Mouse (Mus musculus) hindbrain, embryonic 11.5 days (tissue): ENCODE results near the gene Itga8. TPM values are rescaled to one million over a fixed set of nuclear protein-coding genes. Genes with fewer than 3 reads are reported as not detected.

Experiments used
- ATAC-seq: fragments of 200-750 bp; cut with Nextera tagmentation; 2 replicates; pipeline ENCODE4 v1.8.0; 2017; ENCODE audit warnings: mild to moderate bottlenecking, moderate TSS enrichment, moderate library complexity; ENCODE audit not compliant: low FRiP score
- DNase-seq: peaks from one replicate; pipeline ENCODE4 v3.0.0-alpha.2; 2015; ENCODE audit warnings: low spot score
- H3K27ac ChIP-seq: fragments of 300-500 bp; sonication (generic); 2 replicates; pipeline ENCODE4 v1.5.1; 2014; ENCODE audit warnings: mild to moderate bottlenecking, low read depth, low read length
- H3K27me3 ChIP-seq: fragments of 300-500 bp; sonication (generic); 2 replicates; pipeline ENCODE4 v1.6.1; 2014; ENCODE audit warnings: mild to moderate bottlenecking, low read length, moderate library complexity, mixed read lengths; ENCODE audit not compliant: control insufficient read depth, insufficient read depth
- H3K36me3 ChIP-seq: fragments of 300-500 bp; sonication (generic); 2 replicates; pipeline ENCODE4 v1.6.1; 2014; ENCODE audit warnings: mild to moderate bottlenecking, low read length, moderate library complexity, mixed read lengths; ENCODE audit not compliant: control insufficient read depth, insufficient read depth
- H3K4me1 ChIP-seq: fragments of 300-500 bp; sonication (generic); replicated peaks from 2 replicates; pipeline ENCODE4 v1.6.1; 2014; ENCODE audit warnings: low read length, mixed read lengths; ENCODE audit not compliant: control insufficient read depth, insufficient read depth
- H3K4me2 ChIP-seq: fragments of 300-500 bp; sonication (generic); replicated peaks from 2 replicates; pipeline ENCODE4 v1.6.1; 2014; ENCODE audit warnings: mild to moderate bottlenecking, low read depth, low read length
- H3K4me3 ChIP-seq: fragments of 300-500 bp; sonication (generic); 2 replicates; pipeline ENCODE4 v1.5.1; 2014; ENCODE audit warnings: low read depth, low read length
- H3K9ac ChIP-seq: fragments of 300-500 bp; sonication (generic); 2 replicates; pipeline ENCODE4 v1.6.1; 2014; ENCODE audit warnings: low read depth, low read length
- H3K9me3 ChIP-seq: fragments of 300-500 bp; sonication (generic); 2 replicates; pipeline ENCODE4 v1.6.1; 2016; ENCODE audit warnings: low read length; ENCODE audit not compliant: control insufficient read depth
- WGBS: fragments of 180-500 bp; shearing (Covaris S2); extraction: QIAGEN DNeasy Blood & Tissue Kit; methylation state at CpG from one replicate; pipeline ENCODE4 v1.1.7; 2014; 5-methylcytosine and 5-hydroxymethylcytosine counted together
- polyA plus RNA-seq: library from polyadenylated mRNA; unstranded; fragments of >200 nt; fragmentation: Nextera tagmentation; extraction: Ambion mirVana; gene quantifications from 2 replicates; pipeline ENCODE4 v1.2.1, GENCODE M21; 2014

Gene Itga8
- polyA plus RNA-seq, 1 experiment from 2014 or later, result 3.4 TPM

DNA sequence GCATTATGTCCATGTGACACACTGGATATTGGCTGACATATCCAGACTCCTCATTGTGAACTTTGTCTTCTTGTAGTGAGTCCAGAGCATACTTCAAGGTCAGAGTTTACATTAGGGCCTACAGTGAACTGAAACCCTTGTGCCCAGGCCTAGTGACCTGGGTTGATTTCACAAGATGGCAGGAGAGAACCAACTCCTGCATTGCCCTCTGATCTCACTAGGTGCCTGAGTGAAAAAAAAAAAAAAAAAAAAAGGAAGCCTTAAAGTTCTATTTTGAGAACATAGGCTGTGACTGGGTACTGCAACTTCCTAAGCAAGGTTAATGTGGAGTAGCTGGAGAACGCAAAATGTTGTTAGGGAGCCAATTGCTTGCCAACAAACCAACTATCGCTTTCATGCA, 186.2 kb downstream of the Itga8 start:
- no peak overlapping the region for H3K4me3 ChIP-seq
- DNase-seq (no peak), ATAC-seq (no peak)
- no peak overlapping the region for H3K9ac ChIP-seq
- WGBS, result 99% methylated on average over 2 of the region's 2 CpGs
- no peaks in the 10 kb centered on the region for H3K36me3 ChIP-seq
- H3K27ac ChIP-seq, result no peak overlapping the region
- H3K4me2 ChIP-seq, result no peak overlapping the region
- no peaks in the 10 kb centered on the region for H3K9me3 ChIP-seq
- no peaks in the 10 kb centered on the region for H3K4me1 ChIP-seq
- no peaks in the 10 kb centered on the region for H3K27me3 ChIP-seq

- Histone ChIP-seq H3K9me3 (no peaks in the 10 kb centered on the region), H3K4me2 (no peak overlapping the region), H3K4me3 (no peak overlapping the region), H3K36me3 (no peaks in the 10 kb centered on the region), H3K27ac (no peak overlapping the region), H3K9ac (no peak overlapping the region), H3K27me3 (no peaks in the 10 kb centered on the region), H3K4me1 (no peaks in the 10 kb centered on the region)
- 86% methylated on average over 3 of the region's 3 CpGs for WGBS
- no peak for DNase-seq
- no peak for ATAC-seq
Measured at GRCm38 (mm10) chr2:12109306-12109705, 192.4 kb downstream of the Itga8 start.

- H3K36me3 ChIP-seq, result no peaks in the 10 kb centered on the region
- no peak overlapping the region for H3K4me3 ChIP-seq
- no peaks in the 10 kb centered on the region for H3K27me3 ChIP-seq
- H3K4me2 ChIP-seq, result no peak overlapping the region
- 87% methylated on average over 2 of the region's 2 CpGs for WGBS
- H3K27ac ChIP-seq, result no peak overlapping the region
- no peak for ATAC-seq
- H3K9me3 ChIP-seq, result no peaks in the 10 kb centered on the region
- no peak for DNase-seq
- no peak overlapping the region for H3K9ac ChIP-seq
- H3K4me1 ChIP-seq, result no peaks in the 10 kb centered on the region
Measured at GRCm38 (mm10) chr2:12108306-12108705, 193.4 kb downstream of the Itga8 start.

- Histone ChIP-seq H3K9me3 (no peaks in the 10 kb centered on the region), H3K4me2 (no peak overlapping the region), H3K27me3 (no peaks in the 10 kb centered on the region), H3K9ac (no peak overlapping the region), H3K4me3 (no peak overlapping the region), H3K4me1 (no peaks in the 10 kb centered on the region), H3K27ac (no peak overlapping the region), H3K36me3 (no peaks in the 10 kb centered on the region)
- DNase-seq (no peak), ATAC-seq (no peak)
- 81% methylated on average over 2 of the region's 2 CpGs for WGBS
Measured at GRCm38 (mm10) chr2:12107265-12107664, 194.5 kb downstream of the Itga8 start.

DNA sequence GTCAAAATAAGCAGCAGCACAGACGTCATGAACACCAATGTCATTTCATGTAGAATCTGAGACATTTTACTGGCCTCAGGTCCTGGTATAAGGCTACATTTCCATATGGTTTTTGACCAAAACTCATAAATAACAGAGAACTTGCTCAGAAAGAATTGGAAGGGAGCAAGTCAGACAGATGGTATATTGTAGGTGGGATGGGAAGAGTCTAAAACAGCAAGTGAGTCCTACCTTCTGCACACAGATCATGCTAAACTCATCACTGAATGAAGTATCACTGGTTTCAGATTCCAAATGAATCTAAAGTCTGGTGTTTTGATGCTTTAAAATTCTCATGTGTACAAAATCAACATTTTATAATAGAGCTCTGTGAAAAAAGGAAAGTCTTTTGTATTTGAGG, 198.5 kb downstream of the Itga8 start:
- ATAC-seq, result no peak
- H3K9ac ChIP-seq, result no peak overlapping the region
- H3K27ac ChIP-seq, result no peak overlapping the region
- no peaks in the 10 kb centered on the region for H3K9me3 ChIP-seq
- no peaks in the 10 kb centered on the region for H3K27me3 ChIP-seq
- no peak overlapping the region for H3K4me3 ChIP-seq
- 80% methylated on average over 1 of the region's 1 CpGs for WGBS
- H3K4me2 ChIP-seq, result no peak overlapping the region
- DNase-seq, result no peak
- H3K4me1 ChIP-seq, result no peaks in the 10 kb centered on the region
- H3K36me3 ChIP-seq, result no peaks in the 10 kb centered on the region

- DNase-seq (peak; percentile 5), ATAC-seq (no peak)
- Histone ChIP-seq H3K27ac (no peak overlapping the region), H3K27me3 (no peaks in the 10 kb centered on the region), H3K9me3 (no peaks in the 10 kb centered on the region), H3K4me1 (no peaks in the 10 kb centered on the region), H3K9ac (no peak overlapping the region), H3K4me2 (no peak overlapping the region), H3K36me3 (no peaks in the 10 kb centered on the region), H3K4me3 (no peak overlapping the region)
- 73% methylated on average over 7 of the region's 7 CpGs for WGBS
Measured at GRCm38 (mm10) chr2:12092203-12092984, 209.3 kb downstream of the Itga8 start.

DNA sequence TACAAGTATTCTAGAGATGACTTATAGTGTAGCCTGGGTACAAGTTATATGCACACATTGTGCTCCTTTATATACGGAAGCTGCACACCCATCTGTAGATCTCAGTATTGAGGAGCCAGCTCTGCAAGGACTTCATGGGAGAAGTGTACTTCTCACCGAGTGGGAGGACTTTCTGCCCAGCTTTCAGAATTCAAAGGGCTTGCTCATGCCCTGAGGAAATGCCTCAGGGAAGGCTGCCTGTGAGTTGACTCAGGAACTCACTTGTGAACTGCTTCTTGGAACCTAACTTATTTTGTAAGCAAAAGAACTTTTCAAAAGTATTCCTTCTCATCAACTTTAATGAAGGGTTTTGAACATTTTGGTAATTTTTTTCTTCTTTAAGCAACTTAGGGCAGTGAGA, 210.7 kb downstream of the Itga8 start:
- Histone ChIP-seq H3K27ac (no peak overlapping the region), H3K9ac (no peak overlapping the region), H3K4me2 (no peak overlapping the region), H3K27me3 (no peaks in the 10 kb centered on the region), H3K4me3 (no peak overlapping the region), H3K4me1 (no peaks in the 10 kb centered on the region), H3K9me3 (no peaks in the 10 kb centered on the region), H3K36me3 (no peaks in the 10 kb centered on the region)
- no peak for DNase-seq
- WGBS, result 84% methylated on average over 2 of the region's 2 CpGs
- ATAC-seq, result no peak

DNA sequence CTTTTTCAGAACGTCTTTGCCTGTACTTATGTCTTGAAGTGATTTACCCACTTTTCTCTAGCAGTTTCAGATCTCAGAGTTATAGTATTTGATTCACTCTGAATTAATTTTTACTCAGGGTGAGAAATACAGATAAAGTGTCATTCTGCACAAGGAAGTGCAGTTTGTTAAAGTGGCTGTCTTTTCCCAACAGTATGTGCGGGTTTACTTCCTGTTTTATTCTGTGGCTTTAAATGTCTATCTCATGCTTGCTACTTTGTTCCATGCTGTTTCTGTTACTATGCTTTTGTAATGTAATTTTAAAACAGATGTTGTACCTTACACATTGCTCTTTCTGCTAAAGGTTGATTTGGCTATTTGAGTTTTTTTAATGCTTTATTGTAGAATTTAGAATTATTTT, 216.2 kb downstream of the Itga8 start:
- 93% methylated on average over 2 of the region's 2 CpGs for WGBS
- ATAC-seq, result no peak
- Histone ChIP-seq H3K36me3 (no peaks in the 10 kb centered on the region), H3K27ac (no peak overlapping the region), H3K27me3 (no peaks in the 10 kb centered on the region), H3K9ac (no peak overlapping the region), H3K4me2 (no peak overlapping the region), H3K9me3 (no peaks in the 10 kb centered on the region), H3K4me1 (no peaks in the 10 kb centered on the region), H3K4me3 (no peak overlapping the region)
- no peak for DNase-seq

DNA sequence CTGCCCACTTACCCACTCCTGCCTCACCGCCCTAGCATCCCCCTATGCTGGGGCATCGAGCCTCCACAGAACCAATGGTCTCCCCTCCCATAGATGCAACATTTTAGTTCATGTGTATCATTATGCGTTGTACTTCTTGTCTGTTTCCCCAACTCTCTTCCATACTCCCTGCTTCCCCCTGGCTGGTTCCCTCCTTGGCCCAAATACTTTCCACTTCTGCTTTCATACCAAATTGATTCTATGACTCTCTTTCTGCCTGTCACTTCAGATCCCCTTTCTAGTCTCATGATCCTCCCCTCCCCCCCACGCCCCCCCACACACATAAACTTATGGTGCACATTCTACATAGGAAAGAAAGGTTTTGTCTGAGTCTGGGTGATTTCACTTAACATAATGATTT, 217.4 kb downstream of the Itga8 start:
- ATAC-seq (no peak), DNase-seq (no peak)
- Histone ChIP-seq H3K27me3 (no peaks in the 10 kb centered on the region), H3K4me1 (no peaks in the 10 kb centered on the region), H3K36me3 (no peaks in the 10 kb centered on the region), H3K4me3 (no peak overlapping the region), H3K4me2 (no peak overlapping the region), H3K27ac (no peak overlapping the region), H3K9ac (no peak overlapping the region), H3K9me3 (no peaks in the 10 kb centered on the region)
- WGBS, result 89% methylated on average over 4 of the region's 4 CpGs
